Comparison of ENCODE assay signal across 8 mouse cellular contexts in the genomic region with DNA sequence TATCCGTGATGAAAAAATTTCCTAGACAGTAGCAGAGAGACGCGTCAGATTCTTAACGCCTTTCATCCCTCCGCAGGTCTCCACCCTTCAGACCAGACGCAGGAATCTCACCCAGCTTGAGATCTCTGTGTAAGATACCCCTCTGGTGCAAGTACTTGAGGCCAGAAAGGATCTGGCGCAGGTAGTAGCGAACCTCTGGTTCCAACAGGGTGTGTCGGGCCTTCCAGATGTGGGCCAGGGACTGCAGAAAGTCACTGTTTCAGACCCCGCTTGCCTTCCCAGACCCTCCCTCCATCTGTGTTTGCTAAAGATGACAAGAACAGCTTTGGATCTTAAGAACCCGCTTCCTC. TPM values are rescaled to one million over a fixed set of nuclear protein-coding genes. Genes with fewer than 3 reads are reported as not detected.
DNase-seq lines count a peak whose midpoint lies in the region; ATAC-seq and TF ChIP-seq lines count a peak whose summit lies in the region.

No protein-coding gene starts in this region.

- intact Hi-C loops in left cerebral cortex, postnatal 36 days (cut with DNase I) = no loop called here

- H3K9ac ChIP-seq in lung, embryonic 14.5 days = peak overlapping the region; percentile 73; the same call in 1 of the 2 replicates
- H3K9ac ChIP-seq in limb, embryonic 11.5 days (ENCODE audit: low read length) = no peak overlapping the region

- WGBS in lung, embryonic 14.5 days = 19% methylated on average over 11 of the region's 11 CpGs
- WGBS in limb, embryonic 11.5 days = 11% methylated on average over 11 of the region's 11 CpGs
- 36% methylated on average over 11 of the region's 11 CpGs for WGBS in olfactory bulb, adult 2 months

- H3K9me3 ChIP-seq in lung, embryonic 14.5 days (ENCODE audit: low read depth, low read length) = no peaks in the 10 kb centered on the region
- no peaks in the 10 kb centered on the region for H3K9me3 ChIP-seq in limb, embryonic 11.5 days (ENCODE audit: control insufficient read depth, low read length)

- H3K36me3 ChIP-seq in lung, embryonic 14.5 days (ENCODE audit: insufficient read depth) = peaks cover 14% of the 10 kb centered on the region; the same call in 1 of the 2 replicates
- H3K36me3 ChIP-seq in limb, embryonic 11.5 days (ENCODE audit: control insufficient read depth, insufficient read depth, low read length) = 0 out of 2 replicates have a peak, but pooled peaks cover 2% of the 10 kb centered on the region

- peaks cover 18% of the 10 kb centered on the region for H3K27me3 ChIP-seq in lung, embryonic 14.5 days (ENCODE audit: insufficient read depth, low read length)
- peaks cover 22% of the 10 kb centered on the region for H3K27me3 ChIP-seq in limb, embryonic 11.5 days (ENCODE audit: control insufficient read depth, insufficient read depth, low read length)

- peak overlapping the region; percentile 85 for H3K4me3 ChIP-seq in lung, embryonic 14.5 days (ENCODE audit: low read depth, low read length)
- H3K4me3 ChIP-seq in embryonic fibroblast, embryonic 13.5 days (ENCODE audit: insufficient read depth, low read length) = peak overlapping the region; percentile 75
- H3K4me3 ChIP-seq in limb, embryonic 11.5 days (ENCODE audit: low read depth, low read length) = peak overlapping the region; percentile 78; the same call in 1 of the 2 replicates
- peak overlapping the region; percentile 75 for H3K4me3 ChIP-seq in olfactory bulb, adult 2 months (ENCODE audit: insufficient read depth, low read depth, low read length)

- no peak for TF ChIP-seq POLR2A in embryonic fibroblast, embryonic 13.5 days (IDR thresholded peaks at IDR 0.05; ENCODE audit: low read depth, low read length)
- no peak for TF ChIP-seq POLR2A in olfactory bulb, adult 2 months (IDR thresholded peaks at IDR 0.05; ENCODE audit: insufficient read depth, low read depth, low read length)

- H3K4me2 ChIP-seq in lung, embryonic 14.5 days = peak overlapping the region; percentile 100
- H3K4me2 ChIP-seq in limb, embryonic 11.5 days (ENCODE audit: low read depth, severe bottlenecking) = peak overlapping the region; percentile 98

- ATAC-seq in lung, embryonic 14.5 days (ENCODE audit: insufficient read depth) = no peak
- ATAC-seq in limb, embryonic 11.5 days (ENCODE audit: insufficient number of reproducible peaks, low FRiP score, low TSS enrichment, low read depth) = no peak

- no peak overlapping the region for H3K27ac ChIP-seq in lung, embryonic 14.5 days (ENCODE audit: low read depth)
- H3K27ac ChIP-seq in embryonic fibroblast, embryonic 13.5 days (ENCODE audit: insufficient read depth, low read length) = no peak overlapping the region
- no peak overlapping the region for H3K27ac ChIP-seq in limb, embryonic 11.5 days (replicated peaks; ENCODE audit: low read depth, low read length)
- H3K27ac ChIP-seq in olfactory bulb, adult 2 months (ENCODE audit: insufficient read depth, low read depth, low read length) = no peak overlapping the region

- TF ChIP-seq CTCF in lung, embryonic 14.5 days (IDR thresholded peaks at IDR 0.05; ENCODE audit: low read depth) = no peak
- TF ChIP-seq CTCF in embryonic fibroblast, embryonic 13.5 days (IDR thresholded peaks at IDR 0.05; ENCODE audit: borderline replicate concordance, insufficient read depth, low read length) = no peak
- TF ChIP-seq CTCF in olfactory bulb, adult 2 months (IDR thresholded peaks at IDR 0.05; ENCODE audit: insufficient read depth, low read depth, low read length) = no peak

- DNase-seq in lung, embryonic 14.5 days = no peak
- DNase-seq in lung, postnatal 10 days = no peak
- no peak for DNase-seq in limb, embryonic 11.5 days (ENCODE audit: low spot score)
- no peak for DNase-seq in right cerebral cortex, postnatal 36 days (ENCODE audit: low spot score in 2 of 2)
- DNase-seq in cerebellum, adult 11-12 months = no peak
- no peak for DNase-seq in left cerebral cortex, postnatal 36 days (ENCODE audit: low spot score in 2 of 2)

- peaks cover 14% of the 10 kb centered on the region; the same call in 1 of the 2 replicates for H3K4me1 ChIP-seq in lung, embryonic 14.5 days (ENCODE audit: insufficient read depth)
- peaks cover 12% of the 10 kb centered on the region for H3K4me1 ChIP-seq in embryonic fibroblast, embryonic 13.5 days (ENCODE audit: control insufficient read depth, insufficient read depth, low read length)
- 0 out of 2 replicates have a peak, but pooled peaks cover 4% of the 10 kb centered on the region for H3K4me1 ChIP-seq in limb, embryonic 11.5 days (ENCODE audit: control insufficient read depth, insufficient read depth, low read length)
- peaks cover 15% of the 10 kb centered on the region; the same call in 1 of the 2 replicates for H3K4me1 ChIP-seq in olfactory bulb, adult 2 months (ENCODE audit: control insufficient read depth, insufficient read depth, low read length)

RNA-seq across cellular contexts. Expression of a gene that starts 1.0 kb away (rescaled TPM):
- polyA plus RNA-seq in lung, embryonic 14.5 days (2014; fragmentation: Nextera tagmentation; extraction: Ambion mirVana) = 4.2 and 5.1 TPM in 2 replicates
- 10.6 and 15.4 TPM in 2 replicates for polyA plus RNA-seq in embryonic fibroblast, embryonic 13.5 days (2011; ENCODE audit: insufficient read length, low read depth, missing spikeins)
- polyA plus RNA-seq in limb, embryonic 11.5 days (2014; fragmentation: Nextera tagmentation; extraction: Ambion mirVana) = 2.0 and 2.3 TPM in 2 replicates
- not detected in 2 replicates for polyA plus RNA-seq in olfactory bulb, adult 2 months (2012; ENCODE audit: insufficient read depth, insufficient read length, low replicate concordance, missing spikeins)
- 10 to 100 TPM; 12.0 to 13.9 TPM for total RNA-seq in left cerebral cortex, postnatal 36 days (2021)

RNA-seq across cellular contexts. Expression of a gene that starts 6.2 kb away (rescaled TPM):
- polyA plus RNA-seq in lung, embryonic 14.5 days (2014; fragmentation: Nextera tagmentation; extraction: Ambion mirVana) = not detected in 2 replicates
- polyA plus RNA-seq in embryonic fibroblast, embryonic 13.5 days (2011; ENCODE audit: insufficient read length, low read depth, missing spikeins) = not detected in 2 replicates
- not detected in 2 replicates for polyA plus RNA-seq in limb, embryonic 11.5 days (2014; fragmentation: Nextera tagmentation; extraction: Ambion mirVana)
- polyA plus RNA-seq in olfactory bulb, adult 2 months (2012; ENCODE audit: insufficient read depth, insufficient read length, low replicate concordance, missing spikeins) = not detected in 2 replicates
- total RNA-seq in left cerebral cortex, postnatal 36 days (2021) = not detected

RNA-seq across cellular contexts. Expression of a gene that starts 7.2 kb away (rescaled TPM):
- polyA plus RNA-seq in lung, embryonic 14.5 days (2014; fragmentation: Nextera tagmentation; extraction: Ambion mirVana) = 6.7 and 7.6 TPM in 2 replicates
- polyA plus RNA-seq in embryonic fibroblast, embryonic 13.5 days (2011; ENCODE audit: insufficient read length, low read depth, missing spikeins) = 42.1 and 57.8 TPM in 2 replicates
- polyA plus RNA-seq in limb, embryonic 11.5 days (2014; fragmentation: Nextera tagmentation; extraction: Ambion mirVana) = 4.1 and 4.5 TPM in 2 replicates
- not detected in 2 replicates for polyA plus RNA-seq in olfactory bulb, adult 2 months (2012; ENCODE audit: insufficient read depth, insufficient read length, low replicate concordance, missing spikeins)
- 10 to 100 TPM; 12.2 to 12.5 TPM for total RNA-seq in left cerebral cortex, postnatal 36 days (2021)

RNA-seq across cellular contexts. Expression of a gene that starts 23.3 kb away (rescaled TPM):
- 1,312 and 1,358 TPM in 2 replicates for polyA plus RNA-seq in lung, embryonic 14.5 days (2014; fragmentation: Nextera tagmentation; extraction: Ambion mirVana)
- polyA plus RNA-seq in embryonic fibroblast, embryonic 13.5 days (2011; ENCODE audit: insufficient read length, low read depth, missing spikeins) = 1,876 and 2,108 TPM in 2 replicates
- 1,072 and 1,111 TPM in 2 replicates for polyA plus RNA-seq in limb, embryonic 11.5 days (2014; fragmentation: Nextera tagmentation; extraction: Ambion mirVana)
- 1,906 TPM in 1 of 2 replicates, not detected in the other for polyA plus RNA-seq in olfactory bulb, adult 2 months (2012; ENCODE audit: insufficient read depth, insufficient read length, low replicate concordance, missing spikeins)
- 100 to 1,000 TPM; 465 to 510 TPM for total RNA-seq in left cerebral cortex, postnatal 36 days (2021)

RNA-seq across cellular contexts. Expression of a gene that starts 36.9 kb away (rescaled TPM):
- 12.2 and 14.1 TPM in 2 replicates for polyA plus RNA-seq in lung, embryonic 14.5 days (2014; fragmentation: Nextera tagmentation; extraction: Ambion mirVana)
- polyA plus RNA-seq in embryonic fibroblast, embryonic 13.5 days (2011; ENCODE audit: insufficient read length, low read depth, missing spikeins) = not detected in 2 replicates
- 6.1 and 6.3 TPM in 2 replicates for polyA plus RNA-seq in limb, embryonic 11.5 days (2014; fragmentation: Nextera tagmentation; extraction: Ambion mirVana)
- polyA plus RNA-seq in olfactory bulb, adult 2 months (2012; ENCODE audit: insufficient read depth, insufficient read length, low replicate concordance, missing spikeins) = not detected in 2 replicates
- 1 to 10 TPM; 1.4 to 1.9 TPM for total RNA-seq in left cerebral cortex, postnatal 36 days (2021)
